Mouse (Mus musculus) spleen, adult 2 months (tissue): ENCODE measurements around the gene Eloa. TPM values are rescaled to one million over a fixed set of nuclear protein-coding genes. Genes with fewer than 3 reads are reported as not detected.

Experiments used
- DNase-seq, 2 experiments: peaks; one replicate each; pipeline versions ENCODE4 v3.0.0 to v3.0.0-alpha.2; 2012 to 2021; ENCODE audit warnings: low spot score in 2 of 2, low read depth in 1 of 2
- H3K27ac ChIP-seq: fragments of 200-500 bp; 2 replicates; pipeline ENCODE4 v1.5.1; 2012; ENCODE audit warnings: low read length, inconsistent platforms; ENCODE audit not compliant: insufficient read depth
- H3K27me3 ChIP-seq: fragments of 200-500 bp; 2 replicates; pipeline ENCODE4 v1.6.1; 2012; ENCODE audit warnings: mild to moderate bottlenecking, moderate library complexity, low read length, inconsistent platforms; ENCODE audit not compliant: control insufficient read depth, insufficient read depth
- H3K36me3 ChIP-seq: fragments of 200-500 bp; 2 replicates; pipeline ENCODE4 v1.6.1; 2012; ENCODE audit warnings: mild to moderate bottlenecking, low read length, inconsistent platforms; ENCODE audit not compliant: control insufficient read depth, insufficient read depth
- H3K4me1 ChIP-seq: fragments of 200-500 bp; 2 replicates; pipeline ENCODE4 v1.6.1; 2011; ENCODE audit warnings: inconsistent platforms; ENCODE audit not compliant: control insufficient read depth, insufficient read depth, insufficient read length
- H3K4me3 ChIP-seq: fragments of 200-500 bp; 2 replicates; pipeline ENCODE4 v1.5.1; 2011; ENCODE audit warnings: mild to moderate bottlenecking, inconsistent platforms; ENCODE audit not compliant: insufficient read depth, insufficient read length; ENCODE audit errors: extremely low read depth
- CTCF ChIP-seq: fragments of 200-500 bp; IDR thresholded peaks from 2 replicates; pipeline ENCODE4 v1.5.1; 2011; ENCODE audit warnings: mild to moderate bottlenecking, inconsistent platforms; ENCODE audit not compliant: insufficient read depth, insufficient read length, insufficient replicate concordance; ENCODE audit errors: extremely low read depth
- POLR2A ChIP-seq: fragments of 200-500 bp; IDR thresholded peaks from 2 replicates; pipeline ENCODE4 v1.6.1; 2011; ENCODE audit warnings: low read depth, low read length, inconsistent platforms
- WGBS: fragments of 180-500 bp; shearing (Covaris S2); methylation state at CpG from one replicate; pipeline ENCODE4 v1.1.7; 2018; 5-methylcytosine and 5-hydroxymethylcytosine counted together
- polyA plus RNA-seq: library from polyadenylated mRNA; depleted of rRNA; stranded (reverse); fragments of >200 nt; gene quantifications from 2 replicates; pipeline ENCODE4 v1.2.3, GENCODE M21; 2012

Gene Eloa
- polyA plus RNA-seq, 1 experiment, result 8.6 TPM

DNA sequence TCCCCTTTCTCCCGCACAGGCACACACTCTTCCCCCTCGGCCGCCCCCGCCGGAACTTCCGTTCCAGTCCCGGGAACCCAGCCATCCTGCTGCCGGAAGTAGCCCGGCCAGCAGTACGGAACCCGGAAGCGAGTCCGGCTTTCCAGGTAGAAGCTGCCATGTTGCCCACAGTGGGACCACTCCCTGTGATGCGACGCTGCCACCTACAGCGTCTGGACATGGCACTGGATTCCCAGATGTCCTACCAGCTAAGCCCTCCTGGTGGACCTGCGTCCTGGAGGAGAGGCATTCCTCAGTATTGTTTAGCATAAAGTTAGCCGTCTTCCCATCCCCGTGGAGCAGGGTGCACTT, 49.0 kb downstream of the Eloa start, which contains the start of gene Lypla2:
Gene Lypla2 (minus strand): TSS at position 71 of the 351 bp plus-strand sequence.
- H3K27ac ChIP-seq, result peak within 1 kb of the TSS; percentile 71
- TF ChIP-seq POLR2A (no peak; the same call in 1 of the 2 replicates), CTCF (no peak)
- WGBS, result 2% methylated on average over 19 of the region's 19 CpGs
- no peaks in the 10 kb centered on the region for H3K27me3 ChIP-seq
- DNase-seq, result peak in 1 of 2 experiments; percentile 79
- peaks cover 8% of the 10 kb centered on the region; the same call in 1 of the 2 replicates for H3K4me1 ChIP-seq
- peak within 1 kb of the TSS; percentile 85 for H3K4me3 ChIP-seq
- H3K36me3 ChIP-seq, result peaks cover 35% of the 10 kb centered on the region

DNA sequence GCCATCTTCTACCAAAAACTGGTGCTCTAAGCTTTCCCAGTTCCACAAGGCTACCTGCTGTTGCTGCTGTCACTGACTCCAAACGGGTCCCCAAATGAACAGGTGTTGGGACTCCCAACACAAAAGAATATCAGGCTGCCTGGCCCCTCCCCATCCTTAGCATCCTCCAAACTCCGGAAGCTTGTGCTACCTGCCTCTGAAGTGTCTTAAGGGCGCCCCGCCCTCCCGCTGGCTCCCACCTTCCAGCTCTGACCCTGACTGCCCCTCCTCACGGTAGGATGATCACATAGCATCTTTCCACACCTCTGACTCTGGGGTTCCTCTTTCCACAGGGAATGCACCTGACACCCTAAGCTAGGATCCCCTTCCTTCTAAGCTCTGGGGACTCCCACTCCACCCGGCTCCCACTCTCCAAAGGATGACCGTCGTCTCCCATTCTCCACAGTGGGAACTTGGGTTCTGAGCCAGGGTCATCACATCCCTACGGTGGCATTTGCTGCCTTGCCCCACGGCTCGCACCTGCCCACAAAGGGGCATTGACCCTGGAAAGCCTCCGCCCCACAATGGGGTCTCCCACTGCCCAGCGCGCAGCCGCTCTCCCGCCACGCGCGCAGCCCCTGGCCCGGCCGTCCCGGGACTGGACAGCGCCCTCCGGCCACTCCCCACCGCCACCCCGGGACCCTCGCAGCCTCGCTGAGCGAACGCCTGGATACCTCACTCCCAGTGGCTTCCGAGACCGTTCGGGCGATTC, 49.6 kb downstream of the Eloa start:
- Histone ChIP-seq H3K36me3 (peaks cover 39% of the 10 kb centered on the region), H3K4me3 (peak overlapping the region; percentile 85), H3K27ac (peak overlapping the region; percentile 71), H3K27me3 (no peaks in the 10 kb centered on the region), H3K4me1 (peaks cover 8% of the 10 kb centered on the region; the same call in 1 of the 2 replicates)
- 1% methylated on average over 35 of the region's 35 CpGs for WGBS
- no peak for TF ChIP-seq POLR2A
- TF ChIP-seq CTCF, result no peak
- no peak for DNase-seq

DNA sequence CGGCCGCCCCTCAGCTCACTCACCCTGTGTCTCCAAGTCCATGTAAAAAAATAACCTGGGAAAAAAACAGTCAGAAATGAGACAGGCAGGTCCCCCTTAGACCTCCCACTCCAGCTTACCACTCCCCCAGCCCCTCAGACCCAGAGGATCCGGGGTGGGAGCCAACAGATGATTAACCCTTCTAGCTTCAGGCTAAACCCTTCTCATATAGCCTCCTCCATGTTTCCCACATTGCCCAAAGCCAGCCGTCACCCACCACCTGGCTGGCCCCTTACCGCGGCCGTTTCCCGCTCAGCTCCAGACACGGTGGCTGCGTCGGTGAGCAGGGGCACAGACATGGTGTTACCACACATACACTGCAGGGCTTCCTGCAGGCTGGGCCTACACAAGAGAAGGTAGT, 51.0 kb downstream of the Eloa start:
- WGBS, result 89% methylated on average over 11 of the region's 11 CpGs
- Histone ChIP-seq H3K27ac (no peak overlapping the region), H3K27me3 (no peaks in the 10 kb centered on the region), H3K36me3 (peaks cover 34% of the 10 kb centered on the region), H3K4me3 (no peak overlapping the region), H3K4me1 (peaks cover 8% of the 10 kb centered on the region; the same call in 1 of the 2 replicates)
- no peak for DNase-seq
- TF ChIP-seq POLR2A (no peak), CTCF (no peak)

DNA sequence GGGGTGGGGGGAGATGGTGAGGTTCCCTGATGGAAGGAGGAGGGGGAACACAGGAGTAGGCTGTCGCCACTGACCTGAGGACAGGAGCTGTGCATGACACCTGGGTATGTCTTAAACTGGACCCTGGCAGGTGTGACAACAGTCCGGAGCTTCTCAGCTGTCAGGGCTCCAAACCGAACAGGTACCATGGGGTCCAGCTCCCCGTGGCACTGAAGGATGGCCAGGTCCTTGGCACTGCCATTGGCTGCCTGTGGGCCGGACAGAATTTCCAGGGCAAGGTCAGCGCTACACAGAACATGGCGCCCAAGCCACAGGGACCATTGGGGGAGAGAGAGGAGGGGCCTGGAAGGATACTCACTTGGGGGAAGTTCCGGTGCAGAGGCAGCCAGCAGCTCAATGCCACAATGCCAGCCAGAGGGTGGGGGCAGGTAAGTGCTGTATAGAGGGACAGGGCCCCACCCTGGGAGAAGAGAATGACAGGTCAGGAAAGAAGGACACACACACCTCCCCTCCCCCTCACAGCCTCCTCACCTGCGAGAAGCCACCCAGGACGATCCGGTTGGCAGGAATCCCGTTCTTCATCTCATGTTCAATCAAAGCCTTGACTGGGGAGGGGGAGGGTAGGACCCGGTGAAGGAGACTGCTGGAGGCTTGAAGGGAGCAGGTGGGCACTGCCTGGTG, 52.4 kb downstream of the Eloa start:
- H3K4me3 ChIP-seq, result no peak overlapping the region
- no peak for TF ChIP-seq POLR2A
- TF ChIP-seq CTCF, result no peak
- no peak overlapping the region for H3K27ac ChIP-seq
- no peak for DNase-seq
- WGBS, result 97% methylated on average over 13 of the region's 13 CpGs
- H3K27me3 ChIP-seq, result no peaks in the 10 kb centered on the region
- H3K4me1 ChIP-seq, result peaks cover 15% of the 10 kb centered on the region; the same call in 1 of the 2 replicates
- H3K36me3 ChIP-seq, result peaks cover 31% of the 10 kb centered on the region

DNA sequence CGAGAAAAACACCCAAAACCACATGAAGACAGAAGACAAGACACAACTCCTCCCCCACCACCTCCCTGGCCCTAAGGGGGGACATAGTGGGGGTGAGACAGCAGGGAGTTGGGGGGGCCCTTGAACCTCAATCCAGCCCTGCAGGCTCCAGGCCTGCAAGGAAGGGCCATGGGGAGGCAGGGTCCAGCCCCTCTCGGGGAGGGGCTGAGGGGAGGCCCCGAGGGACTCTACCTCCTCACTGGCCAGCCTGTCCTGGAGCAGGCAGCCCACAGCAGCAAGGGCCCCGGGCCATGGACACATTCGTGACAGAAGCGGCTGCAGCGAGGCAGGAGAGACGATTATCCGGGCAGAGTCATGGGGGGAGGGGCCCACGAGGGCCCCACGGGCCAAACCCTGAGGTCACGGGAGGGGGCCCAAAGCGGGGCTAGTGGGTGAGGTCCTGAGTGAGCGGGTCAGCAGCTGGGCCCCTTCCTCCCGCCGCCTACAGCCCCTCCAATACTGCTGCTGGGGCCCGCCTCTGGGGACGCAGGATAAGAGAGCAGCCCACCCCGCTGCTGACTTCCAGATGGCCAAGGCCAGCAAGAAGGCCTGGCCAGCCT, 53.2 kb downstream of the Eloa start:
- Histone ChIP-seq H3K27ac (no peak overlapping the region), H3K4me3 (no peak overlapping the region), H3K4me1 (peaks cover 12% of the 10 kb centered on the region; the same call in 1 of the 2 replicates), H3K36me3 (peaks cover 31% of the 10 kb centered on the region), H3K27me3 (no peaks in the 10 kb centered on the region)
- 88% methylated on average over 19 of the region's 19 CpGs for WGBS
- DNase-seq, result no peak
- TF ChIP-seq CTCF (no peak), POLR2A (no peak)

DNA sequence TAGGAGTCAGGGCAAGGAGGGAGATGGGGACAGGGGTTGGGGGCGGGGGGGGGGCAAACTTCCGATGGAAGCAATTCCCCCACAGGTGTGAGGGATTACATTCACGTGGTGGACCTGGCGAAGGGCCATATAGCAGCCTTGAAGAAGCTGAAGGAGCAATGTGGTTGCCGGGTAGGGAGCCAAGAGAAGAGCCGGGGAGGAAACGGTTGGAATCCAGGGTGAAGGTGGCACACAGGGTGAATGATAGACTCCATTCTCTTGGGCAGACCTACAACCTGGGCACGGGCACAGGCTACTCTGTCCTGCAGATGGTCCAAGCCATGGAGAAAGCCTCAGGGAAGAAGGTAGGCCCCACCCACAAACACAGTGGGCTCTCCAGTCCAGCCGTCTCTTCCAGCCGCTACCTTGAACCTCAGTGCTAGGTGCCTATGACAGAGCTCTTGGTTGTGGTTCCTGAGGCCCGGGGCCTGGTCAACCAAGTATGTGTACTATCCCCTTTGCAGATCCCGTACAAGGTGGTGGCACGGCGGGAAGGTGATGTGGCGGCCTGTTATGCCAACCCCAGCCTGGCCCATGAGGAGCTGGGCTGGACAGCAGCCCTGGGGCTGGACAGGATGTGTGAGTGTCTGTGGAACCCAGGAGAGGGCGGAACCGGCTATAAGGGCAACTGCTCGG, 54.3 kb downstream of the Eloa start:
- H3K4me1 ChIP-seq, result peaks cover 8% of the 10 kb centered on the region; the same call in 1 of the 2 replicates
- WGBS, result 95% methylated on average over 18 of the region's 18 CpGs
- H3K27me3 ChIP-seq, result no peaks in the 10 kb centered on the region
- no peak overlapping the region for H3K27ac ChIP-seq
- TF ChIP-seq CTCF (no peak), POLR2A (no peak)
- H3K4me3 ChIP-seq, result no peak overlapping the region
- H3K36me3 ChIP-seq, result peaks cover 31% of the 10 kb centered on the region
- no peak for DNase-seq
